Mouse (Mus musculus): ENCODE results near the gene Capn11. TPM values are rescaled to one million over a fixed set of nuclear protein-coding genes. Genes with fewer than 3 reads are reported as not detected.

Gene Capn11
- polyA plus RNA-seq, 1 experiment: not detected

DNA sequence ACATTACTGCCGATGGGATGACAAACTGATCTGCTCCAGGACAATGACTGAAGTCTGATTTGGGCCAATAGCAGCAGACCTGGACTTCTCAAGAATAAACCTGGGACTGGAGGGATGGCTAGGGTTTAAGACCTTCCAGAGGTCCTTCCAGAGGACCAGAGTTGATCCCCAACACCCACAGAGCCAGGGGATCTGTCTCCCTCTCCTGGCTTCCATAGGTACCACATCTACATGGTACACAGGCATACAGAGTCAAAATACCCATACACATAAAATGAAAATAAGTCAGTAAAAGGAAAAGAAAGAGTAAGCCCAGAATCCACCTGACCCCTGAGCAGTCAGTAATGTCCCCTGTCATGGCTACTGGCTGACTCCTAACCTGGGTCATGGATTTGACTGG, 12.7 kb upstream of the Capn11 start:
- 91% methylated on average over 1 of the region's 1 CpGs for WGBS

GRCm38 (mm10) chr17:45667986-45668385, 8.9 kb upstream of the Capn11 start:
- peaks cover 4% of the 10 kb centered on the region for H3K4me1 ChIP-seq (ENCODE audit: control insufficient read depth, insufficient read depth, low read length)
- no peak overlapping the region for H3K4me3 ChIP-seq (ENCODE audit: insufficient read depth, low read depth, low read length)
- H3K27ac ChIP-seq (ENCODE audit: insufficient read depth, low read depth, low read length): no peak overlapping the region
- WGBS: 71% methylated on average over 10 of the region's 10 CpGs
- TF ChIP-seq CTCF (IDR thresholded peaks at IDR 0.05; ENCODE audit: insufficient read depth, low read depth, low read length) (no peak), POLR2A (IDR thresholded peaks at IDR 0.05; ENCODE audit: insufficient read depth, low read depth, low read length) (no peak)

More for the DNA sequence above, 12.7 kb upstream of the Capn11 start:
- Histone ChIP-seq H3K27ac (ENCODE audit: insufficient read depth, low read depth, low read length) (no peak overlapping the region), H3K4me1 (ENCODE audit: control insufficient read depth, insufficient read depth, low read length) (no peaks in the 10 kb centered on the region), H3K4me3 (ENCODE audit: insufficient read depth, low read depth, low read length) (no peak overlapping the region)
- no peak for TF ChIP-seq POLR2A (IDR thresholded peaks at IDR 0.05; ENCODE audit: insufficient read depth, low read depth, low read length)
- no peak for TF ChIP-seq CTCF (IDR thresholded peaks at IDR 0.05; ENCODE audit: insufficient read depth, low read depth, low read length)

DNA sequence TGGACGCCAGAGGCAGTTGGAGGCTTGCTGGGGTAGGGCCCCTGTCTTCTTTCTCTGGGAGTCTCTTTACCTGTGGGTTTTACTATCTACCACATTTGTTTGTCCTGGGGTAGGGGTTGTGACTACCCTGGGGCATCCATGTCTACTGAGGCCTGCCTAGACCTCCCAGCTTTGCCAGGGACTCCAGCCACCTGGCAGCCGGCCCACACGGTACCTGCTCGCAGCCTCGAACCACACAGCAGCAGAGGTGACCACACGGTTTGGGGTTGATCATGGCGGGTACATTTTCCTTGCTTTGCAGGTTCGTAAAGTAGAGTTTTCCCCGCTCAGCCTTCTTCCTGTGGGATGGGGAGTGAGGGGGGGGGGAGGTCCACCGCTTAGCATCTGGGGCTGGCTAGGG, 8.4 kb upstream of the Capn11 start:
- Histone ChIP-seq H3K27ac (ENCODE audit: insufficient read depth, low read depth, low read length) (no peak overlapping the region), H3K4me1 (ENCODE audit: control insufficient read depth, insufficient read depth, low read length) (peaks cover 4% of the 10 kb centered on the region), H3K4me3 (ENCODE audit: insufficient read depth, low read depth, low read length) (no peak overlapping the region)
- 86% methylated on average over 10 of the region's 10 CpGs for WGBS
- TF ChIP-seq POLR2A (IDR thresholded peaks at IDR 0.05; ENCODE audit: insufficient read depth, low read depth, low read length) (no peak), CTCF (IDR thresholded peaks at IDR 0.05; ENCODE audit: insufficient read depth, low read depth, low read length) (no peak)

- H3K4me3 ChIP-seq (ENCODE audit: insufficient read depth, low read depth, low read length): no peak overlapping the region
- 86% methylated on average over 11 of the region's 11 CpGs for WGBS
- peaks cover 4% of the 10 kb centered on the region for H3K4me1 ChIP-seq (ENCODE audit: control insufficient read depth, insufficient read depth, low read length)
- H3K27ac ChIP-seq (ENCODE audit: insufficient read depth, low read depth, low read length): no peak overlapping the region
- TF ChIP-seq CTCF (IDR thresholded peaks at IDR 0.05; ENCODE audit: insufficient read depth, low read depth, low read length) (no peak), POLR2A (IDR thresholded peaks at IDR 0.05; ENCODE audit: insufficient read depth, low read depth, low read length) (no peak)
These were observed 7.0 kb upstream of the Capn11 start for GRCm38 (mm10) chr17:45666091-45666490.

GRCm38 (mm10) chr17:45664608-45665007, 5.5 kb upstream of the Capn11 start:
- no peak overlapping the region for H3K4me3 ChIP-seq (ENCODE audit: insufficient read depth, low read depth, low read length)
- TF ChIP-seq CTCF (IDR thresholded peaks at IDR 0.05; ENCODE audit: insufficient read depth, low read depth, low read length) (no peak), POLR2A (IDR thresholded peaks at IDR 0.05; ENCODE audit: insufficient read depth, low read depth, low read length) (no peak)
- peaks cover 4% of the 10 kb centered on the region for H3K4me1 ChIP-seq (ENCODE audit: control insufficient read depth, insufficient read depth, low read length)
- 89% methylated on average over 13 of the region's 13 CpGs for WGBS
- H3K27ac ChIP-seq (ENCODE audit: insufficient read depth, low read depth, low read length): no peak overlapping the region

GRCm38 (mm10) chr17:45663106-45663919, 4.2 kb upstream of the Capn11 start:
- Histone ChIP-seq H3K4me1 (ENCODE audit: control insufficient read depth, insufficient read depth, low read length) (peaks cover 4% of the 10 kb centered on the region), H3K4me3 (ENCODE audit: insufficient read depth, low read depth, low read length) (peak overlapping the region; percentile 16; the same call in 1 of the 2 replicates), H3K27ac (ENCODE audit: insufficient read depth, low read depth, low read length) (no peak overlapping the region)
- WGBS: 19% methylated on average over 27 of the region's 27 CpGs
- TF ChIP-seq POLR2A (IDR thresholded peaks at IDR 0.05; ENCODE audit: insufficient read depth, low read depth, low read length) (no peak), CTCF (IDR thresholded peaks at IDR 0.05; ENCODE audit: insufficient read depth, low read depth, low read length) (peak; percentile 97)

DNA sequence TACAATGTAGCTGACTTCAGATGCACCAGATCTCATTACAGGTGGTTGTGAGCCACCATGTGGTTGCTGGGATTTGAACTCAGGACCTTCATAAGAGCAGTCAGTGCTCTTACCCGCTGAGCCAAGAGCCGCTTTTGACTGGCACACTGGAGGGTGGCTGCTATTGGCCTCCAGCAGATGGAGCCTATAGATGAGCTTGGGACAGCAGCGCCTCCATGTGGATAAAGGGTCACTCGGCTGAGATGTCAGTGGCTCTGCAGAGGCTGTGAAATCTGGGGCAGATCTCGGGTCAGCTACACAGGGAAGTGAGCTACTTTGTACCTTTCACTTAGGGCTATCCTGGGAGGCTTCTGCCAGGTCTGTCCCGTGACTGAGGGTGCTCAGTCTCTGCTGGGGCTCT, 3.3 kb downstream of the Capn11 start:
- Histone ChIP-seq H3K4me3 (ENCODE audit: insufficient read depth, low read depth, low read length) (no peak overlapping the region), H3K4me1 (ENCODE audit: control insufficient read depth, insufficient read depth, low read length) (no peaks in the 10 kb centered on the region), H3K27ac (ENCODE audit: insufficient read depth, low read depth, low read length) (no peak overlapping the region)
- 23% methylated on average over 6 of the region's 6 CpGs for WGBS
- TF ChIP-seq POLR2A (IDR thresholded peaks at IDR 0.05; ENCODE audit: insufficient read depth, low read depth, low read length) (no peak), CTCF (IDR thresholded peaks at IDR 0.05; ENCODE audit: insufficient read depth, low read depth, low read length) (no peak)

DNA sequence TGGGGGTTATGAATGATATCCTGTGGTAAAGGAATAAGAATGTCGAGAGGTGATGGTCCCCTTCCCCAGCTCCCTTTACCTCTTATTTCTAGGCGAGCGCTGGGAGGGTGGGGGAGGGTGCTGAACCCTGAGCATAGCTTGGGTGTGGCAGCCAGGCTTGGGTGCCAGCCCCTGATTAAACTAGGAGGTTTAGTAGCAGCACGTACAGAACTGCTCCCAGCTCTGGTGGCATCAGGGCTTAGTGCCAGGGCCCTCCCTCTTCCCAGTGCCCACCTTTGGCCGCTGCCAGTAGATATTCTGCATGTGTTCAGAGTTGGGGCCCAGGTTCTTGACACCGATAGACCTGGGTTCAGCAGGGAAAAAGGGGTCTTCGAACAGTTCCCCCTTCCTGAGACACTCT, 5.9 kb downstream of the Capn11 start:
- Histone ChIP-seq H3K4me1 (ENCODE audit: control insufficient read depth, insufficient read depth, low read length) (no peaks in the 10 kb centered on the region), H3K27ac (ENCODE audit: insufficient read depth, low read depth, low read length) (no peak overlapping the region), H3K4me3 (ENCODE audit: insufficient read depth, low read depth, low read length) (no peak overlapping the region)
- TF ChIP-seq POLR2A (IDR thresholded peaks at IDR 0.05; ENCODE audit: insufficient read depth, low read depth, low read length) (no peak), CTCF (IDR thresholded peaks at IDR 0.05; ENCODE audit: insufficient read depth, low read depth, low read length) (no peak)
- 81% methylated on average over 7 of the region's 7 CpGs for WGBS

GRCm38 (mm10) chr17:45644185-45644584, 14.9 kb downstream of the Capn11 start:
- Histone ChIP-seq H3K4me1 (ENCODE audit: control insufficient read depth, insufficient read depth, low read length) (peaks cover 3% of the 10 kb centered on the region; the same call in 1 of the 2 replicates), H3K4me3 (ENCODE audit: insufficient read depth, low read depth, low read length) (no peak overlapping the region), H3K27ac (ENCODE audit: insufficient read depth, low read depth, low read length) (no peak overlapping the region)
- TF ChIP-seq CTCF (IDR thresholded peaks at IDR 0.05; ENCODE audit: insufficient read depth, low read depth, low read length) (no peak), POLR2A (IDR thresholded peaks at IDR 0.05; ENCODE audit: insufficient read depth, low read depth, low read length) (no peak)
- 95% methylated on average over 4 of the region's 4 CpGs for WGBS

Measured in olfactory bulb, adult 2 months (tissue).